Mouse (Mus musculus) spleen, adult 12 weeks (tissue): Measurements from ENCODE around the gene Mecom.

Experiments used
- DNase-seq: peaks from one replicate; pipeline ENCODE4 v3.0.0; 2022; ENCODE audit warnings: low spot score

Mecom gene

GRCm38 (mm10) chr3:30014962-30015660, 532.7 kb downstream of the Mecom start:
- no peak for DNase-seq

DNA sequence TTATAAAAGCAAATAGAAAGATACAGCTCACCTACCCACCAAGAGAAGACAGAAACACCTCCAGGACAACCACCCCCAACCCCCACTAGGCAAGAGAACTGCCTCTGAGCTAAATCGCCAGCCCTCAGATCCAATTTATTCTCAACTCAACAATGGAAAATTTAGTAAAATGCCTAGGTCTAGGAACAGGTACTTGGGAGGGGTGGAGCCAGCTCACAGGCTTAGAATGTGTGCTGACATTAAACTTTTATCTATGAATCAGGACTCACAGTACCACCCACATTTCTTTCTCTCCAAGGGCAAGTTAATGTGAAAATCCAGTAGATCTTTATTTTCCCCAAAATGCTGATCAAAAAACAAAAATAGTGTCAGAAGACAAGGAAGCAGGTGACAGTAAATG, 533.5 kb downstream of the Mecom start:
- no peak for DNase-seq

GRCm38 (mm10) chr3:30013416-30013815, 534.4 kb downstream of the Mecom start:
- DNase-seq, result no peak

DNA sequence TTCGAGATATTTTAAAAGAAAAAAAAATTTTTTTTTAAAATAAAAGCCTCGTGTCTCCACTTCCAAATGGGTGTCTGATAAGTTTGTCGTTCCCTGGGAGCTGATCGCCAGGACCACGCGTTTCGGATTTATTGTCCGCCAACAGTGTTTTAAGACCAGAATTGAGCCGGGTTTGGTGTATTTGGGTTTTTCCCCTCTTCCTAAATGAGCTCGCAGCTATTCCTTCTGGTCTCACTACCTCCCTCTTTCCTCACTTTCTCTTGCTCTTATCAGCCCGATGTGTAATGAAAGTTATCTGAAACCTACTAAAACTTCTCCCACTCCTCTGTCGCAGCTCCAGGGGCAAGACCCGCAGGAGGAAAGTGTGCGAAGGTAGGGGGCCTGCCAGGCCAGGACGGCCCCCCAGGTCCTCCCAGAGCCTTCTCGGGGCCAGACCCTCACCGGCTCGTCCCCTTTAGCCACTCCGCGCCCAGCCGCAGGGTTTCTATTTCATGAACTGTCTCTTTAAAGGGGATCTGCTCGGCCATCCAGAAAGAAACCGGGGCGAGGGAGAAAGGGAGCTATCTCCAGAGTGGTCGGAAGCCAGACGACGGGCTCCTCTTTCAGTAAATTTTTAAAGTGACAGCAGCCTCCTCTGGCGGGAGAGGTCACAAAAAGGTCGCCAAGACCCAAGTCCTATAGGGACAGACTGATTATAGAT, 535.0 kb downstream of the Mecom start:
- DNase-seq, result no peak

DNA sequence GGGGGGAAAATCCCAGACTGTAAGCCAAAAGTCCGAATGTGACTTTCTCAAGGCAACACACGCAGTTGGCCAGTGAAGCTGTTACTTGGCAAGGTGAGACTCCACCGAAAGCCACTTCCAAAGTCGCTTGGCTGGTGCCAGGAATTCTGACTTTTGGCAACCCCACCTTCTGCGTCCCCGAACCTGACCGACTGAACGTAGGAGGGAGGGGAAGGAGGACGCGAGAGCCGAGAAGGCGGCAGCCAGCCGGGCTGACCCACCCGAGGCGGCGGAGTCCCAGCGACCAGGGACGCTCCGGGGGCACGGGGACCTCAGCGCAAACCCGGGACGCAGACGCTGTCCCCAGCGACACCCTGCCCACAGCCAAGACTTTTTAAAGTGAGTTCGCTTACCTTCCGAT, 535.7 kb downstream of the Mecom start:
- no peak for DNase-seq

DNA sequence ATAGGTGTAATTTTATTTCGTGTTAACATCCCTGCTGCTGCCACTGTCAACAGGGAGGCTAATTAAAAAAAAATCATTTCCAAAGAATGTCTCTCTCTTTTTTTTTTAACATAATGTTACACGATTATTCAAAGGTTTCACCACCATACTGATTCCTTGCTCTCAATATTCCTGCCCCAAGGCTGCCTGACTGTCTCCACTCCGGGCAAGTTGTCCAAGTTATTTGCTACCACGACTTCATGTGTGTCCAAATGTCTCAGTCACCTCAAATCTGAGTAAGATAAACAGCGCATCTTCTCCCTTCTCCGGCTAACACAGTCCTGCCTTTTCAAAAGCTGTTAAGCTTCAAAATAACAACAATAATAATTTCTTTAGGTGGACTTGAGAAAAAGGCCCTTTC, 536.1 kb downstream of the Mecom start:
- no peak for DNase-seq

GRCm38 (mm10) chr3:30010889-30011288, 536.9 kb downstream of the Mecom start:
- DNase-seq, result no peak

DNA sequence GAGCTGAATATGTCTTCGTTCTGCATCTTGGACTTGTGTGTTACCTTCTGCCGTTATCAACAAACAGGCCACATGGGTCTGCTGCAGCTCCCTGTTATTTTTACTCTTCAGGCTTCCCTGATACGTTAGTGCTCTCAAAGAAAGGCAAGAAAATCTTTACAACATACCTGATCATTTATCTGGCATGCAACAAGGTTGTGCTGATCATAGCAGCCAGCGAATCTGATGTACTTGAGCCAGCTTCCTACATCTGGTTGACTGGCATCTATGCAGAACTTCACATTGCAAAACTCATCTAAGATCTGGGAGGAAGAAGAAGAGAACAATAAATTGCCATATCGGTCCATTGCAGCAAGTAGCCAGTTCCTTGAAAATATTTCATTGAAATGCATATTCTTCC, 538.2 kb downstream of the Mecom start:
- no peak for DNase-seq

GRCm38 (mm10) chr3:30004888-30005405, 542.9 kb downstream of the Mecom start:
- DNase-seq, result no peak

DNA sequence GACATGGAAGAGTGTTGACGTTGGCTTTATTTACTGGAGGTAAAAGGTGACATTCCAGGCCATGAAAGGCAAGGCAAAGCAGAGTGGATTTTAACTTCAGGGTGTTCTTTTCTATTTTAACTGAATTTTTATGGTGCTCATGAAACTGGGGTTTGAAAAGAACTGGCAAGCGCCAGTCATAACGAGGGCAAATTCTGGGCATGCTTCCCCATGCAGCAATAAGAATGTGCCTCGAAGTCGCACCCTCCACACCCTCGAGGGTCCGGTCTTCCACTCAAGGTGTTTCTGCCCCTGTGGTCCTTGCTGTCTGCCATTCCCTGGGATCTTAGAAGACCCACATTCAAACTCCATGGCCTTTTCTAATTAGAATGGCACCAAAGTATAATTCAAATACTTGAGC, 547.5 kb downstream of the Mecom start:
- DNase-seq, result no peak

GRCm38 (mm10) chr3:29999035-29999434, 548.8 kb downstream of the Mecom start:
- DNase-seq, result no peak

DNA sequence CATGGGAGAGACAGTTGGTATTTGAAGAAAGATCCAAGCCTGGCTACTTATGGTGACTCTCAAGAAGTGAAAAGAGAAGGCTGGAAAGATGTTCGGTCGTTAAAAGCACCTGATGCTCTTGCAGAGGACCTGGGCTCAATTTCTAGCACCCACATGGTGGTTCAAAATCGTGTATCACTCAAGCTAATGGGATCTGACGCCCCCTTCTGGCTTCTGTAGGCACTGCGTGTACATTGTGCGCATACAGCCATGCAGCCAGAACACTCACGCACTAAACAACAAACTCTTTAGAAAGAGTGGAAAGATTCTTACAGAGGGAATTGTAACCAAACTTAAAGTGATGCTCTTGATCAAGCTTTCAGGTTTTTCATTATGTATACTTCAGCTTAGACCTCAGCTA, 550.7 kb downstream of the Mecom start:
- DNase-seq, result no peak

DNA sequence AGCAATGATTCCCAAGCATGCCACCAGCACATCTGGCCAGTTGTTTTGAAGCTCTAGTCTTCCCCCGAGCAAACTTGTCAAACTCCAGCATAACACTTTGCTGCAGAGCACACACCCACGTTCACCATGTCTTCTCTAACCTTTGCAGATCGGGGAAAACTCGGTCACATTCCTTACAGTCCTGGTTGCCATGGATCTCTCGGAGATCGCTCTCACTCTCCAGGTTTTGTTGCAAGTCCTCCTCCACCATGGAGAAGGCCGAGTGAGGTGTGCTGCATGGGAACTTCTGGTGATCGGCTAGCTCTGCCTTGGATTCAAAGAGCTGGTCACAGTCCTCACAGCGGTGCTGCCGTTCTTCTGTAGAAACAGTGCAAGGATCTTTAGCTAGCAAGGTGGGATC, 554.5 kb downstream of the Mecom start:
- DNase-seq, result no peak

DNA sequence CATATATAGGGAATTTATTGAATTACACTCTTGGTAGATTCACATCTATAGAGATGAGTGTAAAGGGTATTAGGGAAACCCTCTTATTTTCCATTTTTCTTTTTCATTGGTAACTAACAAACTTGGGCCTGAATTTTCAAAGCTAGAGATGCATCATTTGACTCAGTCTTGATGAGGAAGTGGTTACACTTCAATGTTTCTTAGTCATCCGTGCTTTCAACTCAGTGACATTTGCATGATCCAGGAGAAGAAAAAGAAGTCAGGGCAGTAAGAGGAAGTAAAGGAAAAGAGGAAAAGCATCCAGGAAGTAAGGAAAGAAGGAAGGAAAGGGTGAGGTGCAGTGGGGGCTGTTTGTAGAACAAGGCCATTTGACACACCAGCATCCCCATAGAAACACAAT, 556.3 kb downstream of the Mecom start:
- DNase-seq, result no peak

DNA sequence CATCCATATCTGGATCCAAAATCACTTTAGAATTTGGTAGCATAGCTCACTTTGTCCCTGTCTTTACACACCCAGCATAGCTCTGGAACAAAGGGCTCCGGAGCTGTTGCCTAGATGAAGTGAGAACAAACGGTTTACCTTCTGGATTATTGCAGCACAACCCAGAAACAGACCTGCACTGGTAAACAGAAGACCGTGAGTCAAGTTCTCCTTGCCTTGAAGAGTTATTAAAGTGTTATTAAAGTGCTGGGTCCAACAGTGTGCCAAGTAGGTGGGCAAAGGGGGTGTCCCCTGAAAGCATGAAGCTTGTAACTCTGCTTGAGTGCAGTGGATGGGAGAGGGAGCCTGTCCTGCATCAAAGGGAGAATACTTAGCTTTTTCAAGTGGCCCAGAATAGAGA, 563.4 kb downstream of the Mecom start:
- no peak for DNase-seq

DNA sequence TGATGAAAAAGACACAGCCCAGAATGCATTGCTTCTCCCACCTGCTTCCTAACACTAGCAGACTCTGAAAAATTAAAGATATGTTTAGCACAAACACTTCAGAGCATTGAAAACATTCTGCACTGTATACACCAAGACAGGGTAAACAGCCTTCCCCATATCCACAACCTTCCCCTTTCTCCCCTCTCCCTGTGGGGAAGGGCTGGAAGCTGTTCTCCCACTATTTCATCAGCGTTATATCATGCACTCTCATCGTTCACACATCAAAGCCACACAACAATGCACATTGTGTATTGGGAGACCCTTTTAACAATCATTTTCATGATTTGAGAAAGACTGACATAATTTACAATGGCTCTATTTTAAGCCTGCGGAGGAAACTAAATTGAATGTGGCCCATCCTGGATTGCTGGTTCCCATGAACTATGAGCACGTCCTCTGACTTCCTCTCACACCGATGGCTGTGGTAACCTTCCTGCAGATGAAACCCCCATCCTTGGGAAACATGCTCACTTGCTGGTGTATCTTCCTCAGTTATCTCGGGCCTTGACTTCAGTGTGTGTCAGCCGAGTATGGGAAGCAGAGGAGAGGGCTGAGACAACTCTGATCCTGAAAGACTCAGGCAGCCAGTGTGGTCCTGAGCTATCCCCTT, 566.4 kb downstream of the Mecom start:
- DNase-seq, result no peak

- DNase-seq, result no peak
Measured at GRCm38 (mm10) chr3:29980531-29980930, 567.3 kb downstream of the Mecom start.

DNA sequence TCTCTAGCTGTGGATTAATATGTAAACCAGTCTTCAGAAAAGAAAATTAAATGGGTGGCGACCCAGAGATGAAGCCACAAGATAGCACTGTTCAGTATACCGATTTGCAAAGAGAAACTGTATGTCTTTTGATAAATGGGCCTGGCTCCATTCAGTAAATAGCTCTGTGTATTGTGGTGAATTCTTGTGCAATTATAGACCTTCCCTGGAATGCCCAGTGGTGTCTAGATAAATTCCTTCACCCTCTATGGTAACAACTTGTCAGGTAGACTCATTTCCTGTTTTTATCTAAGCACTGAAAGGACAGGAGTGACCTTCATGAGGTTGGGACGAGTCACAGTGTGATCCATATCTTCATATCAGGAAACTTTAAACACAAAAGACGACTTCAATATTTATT, 571.2 kb downstream of the Mecom start:
- no peak for DNase-seq

- DNase-seq, result no peak
Measured at GRCm38 (mm10) chr3:29968433-29968949, 579.3 kb downstream of the Mecom start.

GRCm38 (mm10) chr3:29963953-29964352, 583.9 kb downstream of the Mecom start:
- DNase-seq, result no peak

GRCm38 (mm10) chr3:29963447-29963846, 584.4 kb downstream of the Mecom start:
- DNase-seq, result no peak

DNA sequence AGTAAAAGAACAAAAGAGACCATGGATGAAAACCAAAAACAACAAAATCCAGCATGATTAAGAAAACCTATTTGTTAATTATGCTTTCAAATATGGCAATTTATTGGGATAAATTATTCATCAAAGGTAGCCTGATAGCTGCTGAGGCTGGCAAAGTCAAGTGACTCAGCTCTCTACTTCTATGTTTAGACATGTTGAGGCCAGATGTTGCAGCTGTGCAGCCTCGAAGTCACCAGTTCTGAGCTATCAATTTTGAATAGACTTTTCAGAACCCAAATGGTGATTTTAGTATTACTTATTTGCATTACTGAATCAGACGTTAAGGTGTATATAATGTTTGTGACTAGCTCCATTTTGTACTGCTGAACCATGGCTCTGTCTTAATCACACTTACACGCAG, 588.8 kb downstream of the Mecom start:
- no peak for DNase-seq
